Mouse (Mus musculus) hindbrain, embryonic 12.5 days (tissue): ENCODE measurements around the gene Uba52. TPM values are rescaled to one million over a fixed set of nuclear protein-coding genes. Genes with fewer than 3 reads are reported as not detected.

ENCODE experiments used
- polyA plus RNA-seq: library from polyadenylated mRNA; unstranded; fragments of >200 nt; fragmentation: Nextera tagmentation; extraction: Ambion mirVana; gene quantifications from 2 replicates; pipeline ENCODE4 v1.2.1, GENCODE M21; 2016

The Uba52 gene
- polyA plus RNA-seq, 1 experiment from 2014 or later: 755 TPM

Other genes starting within 250 kb of the Uba52 start
- 80.7 and 81.1 TPM in 2 replicates for gene Homer3, start 228.0 kb downstream of the Uba52 start, polyA plus RNA-seq
- 49.9 and 50.8 TPM in 2 replicates for gene Ddx49, start 208.3 kb downstream of the Uba52 start, polyA plus RNA-seq
- gene Cope, start 208.3 kb downstream of the Uba52 start, polyA plus RNA-seq: 216 and 260 TPM in 2 replicates
- gene Cers1, start 195.0 kb downstream of the Uba52 start, polyA plus RNA-seq: 16.3 and 17.8 TPM in 2 replicates
- gene Gdf1, start 181.0 kb downstream of the Uba52 start, polyA plus RNA-seq: 2.2 and 4.4 TPM in 2 replicates
- gene Upf1, start 157.5 kb downstream of the Uba52 start, polyA plus RNA-seq: 34.2 and 34.3 TPM in 2 replicates
- 1.2 and 3.0 TPM in 2 replicates for gene Comp, start 137.2 kb downstream of the Uba52 start, polyA plus RNA-seq
- 24.6 and 27.1 TPM in 2 replicates for gene Crtc1, start 71.2 kb downstream of the Uba52 start, polyA plus RNA-seq
- gene Klhl26, start 33.8 kb downstream of the Uba52 start, polyA plus RNA-seq: 22.2 and 23.9 TPM in 2 replicates
- 27.0 and 29.2 TPM in 2 replicates for gene Tmem59l, start 23.4 kb downstream of the Uba52 start, polyA plus RNA-seq
- gene Crlf1, start 17.6 kb downstream of the Uba52 start, polyA plus RNA-seq: 3.3 and 4.2 TPM in 2 replicates
- gene Rex1bd, start 4.0 kb downstream of the Uba52 start, polyA plus RNA-seq: 118 TPM in 2 replicates
- gene Fkbp8, start 16.9 kb upstream of the Uba52 start, polyA plus RNA-seq: 313 and 334 TPM in 2 replicates
- gene Kxd1, start 17.2 kb upstream of the Uba52 start, polyA plus RNA-seq: 47.1 and 48.5 TPM in 2 replicates
- gene Ell, start 28.7 kb upstream of the Uba52 start, polyA plus RNA-seq: 19.0 and 19.4 TPM in 2 replicates
- 128 and 138 TPM in 2 replicates for gene Isyna1, start 83.6 kb upstream of the Uba52 start, polyA plus RNA-seq
- gene Ssbp4, start 98.1 kb upstream of the Uba52 start, polyA plus RNA-seq: 141 and 143 TPM in 2 replicates
- 0.79 and 1.1 TPM in 2 replicates for gene Lrrc25, start 105.4 kb upstream of the Uba52 start, polyA plus RNA-seq
- gene Gdf15, start 121.7 kb upstream of the Uba52 start, polyA plus RNA-seq: 0.15 and 0.17 TPM in 2 replicates
- gene Pgpep1, start 149.6 kb upstream of the Uba52 start, polyA plus RNA-seq: 101 and 125 TPM in 2 replicates
- gene Lsm4, start 162.4 kb upstream of the Uba52 start, polyA plus RNA-seq: 227 and 231 TPM in 2 replicates
- gene Jund, start 188.1 kb upstream of the Uba52 start, polyA plus RNA-seq: 186 and 217 TPM in 2 replicates
- 0.05 TPM in 1 of 2 replicates, not detected in the other for gene Iqcn, start 192.7 kb upstream of the Uba52 start, polyA plus RNA-seq
- not detected in 2 replicates for gene Gm3336, start 207.7 kb upstream of the Uba52 start, polyA plus RNA-seq
- gene Pde4c, start 212.9 kb upstream of the Uba52 start, polyA plus RNA-seq: 0.26 and 0.39 TPM in 2 replicates
- gene Rab3a, start 243.9 kb upstream of the Uba52 start, polyA plus RNA-seq: 126 and 134 TPM in 2 replicates